Mouse (Mus musculus): Measurements from ENCODE around the gene Lrig1. TPM values are rescaled to one million over a fixed set of nuclear protein-coding genes. Genes with fewer than 3 reads are reported as not detected.

Gene Lrig1
- polyA plus RNA-seq, 1 experiment from 2014 or later, result 13.5 TPM

- Histone ChIP-seq H3K27me3 (ENCODE audit: insufficient read depth, low read length) (peaks cover 5% of the 10 kb centered on the region; the same call in 1 of the 2 replicates), H3K27ac (ENCODE audit: low read depth) (peak overlapping the region; percentile 85), H3K9me3 (ENCODE audit: low read depth, low read length) (no peaks in the 10 kb centered on the region), H3K4me1 (ENCODE audit: insufficient read depth) (peaks cover 14% of the 10 kb centered on the region), H3K36me3 (ENCODE audit: insufficient read depth) (no peaks in the 10 kb centered on the region), H3K9ac (peak overlapping the region; percentile 86), H3K4me2 (peak overlapping the region; percentile 93), H3K4me3 (ENCODE audit: low read depth, low read length) (peak overlapping the region; percentile 78)
- under 1% methylated on average over 95 of the region's 95 CpGs for WGBS
- TF ChIP-seq CTCF (IDR thresholded peaks at IDR 0.05; ENCODE audit: low read depth), result no peak
- DNase-seq, result peak; percentile 55
- peak; percentile 57 for ATAC-seq (ENCODE audit: insufficient read depth)
Observed at GRCm38 (mm10) chr6:94699173-94699987, 578 bp downstream of the Lrig1 start.

- peak; percentile 30 for DNase-seq
- peak overlapping the region; percentile 93 for H3K4me2 ChIP-seq
- no peaks in the 10 kb centered on the region for H3K9me3 ChIP-seq (ENCODE audit: low read depth, low read length)
- H3K27me3 ChIP-seq (ENCODE audit: insufficient read depth, low read length), result peaks cover 5% of the 10 kb centered on the region; the same call in 1 of the 2 replicates
- no peak for ATAC-seq (ENCODE audit: insufficient read depth)
- H3K36me3 ChIP-seq (ENCODE audit: insufficient read depth), result no peaks in the 10 kb centered on the region
- H3K9ac ChIP-seq, result peak overlapping the region; percentile 86
- 6% methylated on average over 11 of the region's 11 CpGs for WGBS
- no peak for TF ChIP-seq CTCF (IDR thresholded peaks at IDR 0.05; ENCODE audit: low read depth)
- peak overlapping the region; percentile 6; the same call in 1 of the 2 replicates for H3K27ac ChIP-seq (ENCODE audit: low read depth)
- peaks cover 14% of the 10 kb centered on the region for H3K4me1 ChIP-seq (ENCODE audit: insufficient read depth)
- H3K4me3 ChIP-seq (ENCODE audit: low read depth, low read length), result peak overlapping the region; percentile 78
Observed at GRCm38 (mm10) chr6:94698509-94699172, 1.3 kb downstream of the Lrig1 start.

- Histone ChIP-seq H3K4me3 (ENCODE audit: low read depth, low read length) (peak overlapping the region; percentile 78), H3K27me3 (ENCODE audit: insufficient read depth, low read length) (peaks cover 4% of the 10 kb centered on the region; the same call in 1 of the 2 replicates), H3K27ac (ENCODE audit: low read depth) (no peak overlapping the region), H3K36me3 (ENCODE audit: insufficient read depth) (no peaks in the 10 kb centered on the region), H3K4me1 (ENCODE audit: insufficient read depth) (peaks cover 15% of the 10 kb centered on the region), H3K9me3 (ENCODE audit: low read depth, low read length) (no peaks in the 10 kb centered on the region), H3K4me2 (peak overlapping the region; percentile 93), H3K9ac (no peak overlapping the region)
- ATAC-seq (ENCODE audit: insufficient read depth) (no peak), DNase-seq (no peak)
- TF ChIP-seq CTCF (IDR thresholded peaks at IDR 0.05; ENCODE audit: low read depth), result no peak
- 63% methylated on average over 1 of the region's 1 CpGs for WGBS
Observed at GRCm38 (mm10) chr6:94697423-94697822, 2.5 kb downstream of the Lrig1 start.

- H3K27me3 ChIP-seq (ENCODE audit: insufficient read depth, low read length), result no peaks in the 10 kb centered on the region
- no peak overlapping the region for H3K9ac ChIP-seq
- no peak for TF ChIP-seq CTCF (IDR thresholded peaks at IDR 0.05; ENCODE audit: low read depth)
- ATAC-seq (ENCODE audit: insufficient read depth), result no peak
- H3K4me1 ChIP-seq (ENCODE audit: insufficient read depth), result peaks cover 21% of the 10 kb centered on the region
- 40% methylated on average over 10 of the region's 10 CpGs for WGBS
- peak overlapping the region; percentile 93 for H3K4me2 ChIP-seq
- DNase-seq, result no peak
- no peaks in the 10 kb centered on the region for H3K36me3 ChIP-seq (ENCODE audit: insufficient read depth)
- H3K27ac ChIP-seq (ENCODE audit: low read depth), result no peak overlapping the region
- H3K4me3 ChIP-seq (ENCODE audit: low read depth, low read length), result peak overlapping the region; percentile 78; the same call in 1 of the 2 replicates
- H3K9me3 ChIP-seq (ENCODE audit: low read depth, low read length), result no peaks in the 10 kb centered on the region
Observed at GRCm38 (mm10) chr6:94696182-94697080, 3.5 kb downstream of the Lrig1 start.

- H3K4me2 ChIP-seq, result peak overlapping the region; percentile 93
- 42% methylated on average over 9 of the region's 9 CpGs for WGBS
- no peak overlapping the region for H3K4me3 ChIP-seq (ENCODE audit: low read depth, low read length)
- no peaks in the 10 kb centered on the region for H3K36me3 ChIP-seq (ENCODE audit: insufficient read depth)
- peak; percentile 24; the same call in 1 of the 2 replicates for TF ChIP-seq CTCF (IDR thresholded peaks at IDR 0.05; ENCODE audit: low read depth)
- ATAC-seq (ENCODE audit: insufficient read depth) (no peak), DNase-seq (no peak)
- no peak overlapping the region for H3K9ac ChIP-seq
- no peaks in the 10 kb centered on the region for H3K27me3 ChIP-seq (ENCODE audit: insufficient read depth, low read length)
- H3K27ac ChIP-seq (ENCODE audit: low read depth), result no peak overlapping the region
- peaks cover 27% of the 10 kb centered on the region for H3K4me1 ChIP-seq (ENCODE audit: insufficient read depth)
- no peaks in the 10 kb centered on the region for H3K9me3 ChIP-seq (ENCODE audit: low read depth, low read length)
Observed at GRCm38 (mm10) chr6:94695121-94695930, 4.6 kb downstream of the Lrig1 start.

- Histone ChIP-seq H3K9ac (no peak overlapping the region), H3K27ac (ENCODE audit: low read depth) (no peak overlapping the region), H3K4me3 (ENCODE audit: low read depth, low read length) (no peak overlapping the region), H3K27me3 (ENCODE audit: insufficient read depth, low read length) (no peaks in the 10 kb centered on the region), H3K4me1 (ENCODE audit: insufficient read depth) (peaks cover 33% of the 10 kb centered on the region), H3K9me3 (ENCODE audit: low read depth, low read length) (no peaks in the 10 kb centered on the region), H3K4me2 (no peak overlapping the region), H3K36me3 (ENCODE audit: insufficient read depth) (no peaks in the 10 kb centered on the region)
- TF ChIP-seq CTCF (IDR thresholded peaks at IDR 0.05; ENCODE audit: low read depth), result no peak
- DNase-seq (no peak), ATAC-seq (ENCODE audit: insufficient read depth) (no peak)
- 35% methylated on average over 1 of the region's 1 CpGs for WGBS
Observed at GRCm38 (mm10) chr6:94694481-94694880, 5.5 kb downstream of the Lrig1 start.

Measured in lung, embryonic 14.5 days (tissue).